Mouse (Mus musculus) midbrain, embryonic 11.5 days (tissue): ENCODE measurements around the gene Mup3. TPM values are rescaled to one million over a fixed set of nuclear protein-coding genes. Genes with fewer than 3 reads are reported as not detected.

Experiments used
- polyA plus RNA-seq: library from polyadenylated mRNA; unstranded; fragments of >200 nt; fragmentation: Nextera tagmentation; extraction: Ambion mirVana; gene quantifications from 2 replicates; pipeline ENCODE4 v1.2.1, GENCODE M21; 2014

The Mup3 gene
- polyA plus RNA-seq, 1 experiment from 2014 or later, result not detected

Other genes with a start within 250 kb of the Mup3 start
- gene Mup20, start 33.2 kb downstream of the Mup3 start, polyA plus RNA-seq, result not detected in 2 replicates
- not detected in 2 replicates for gene Mup21, start 63.5 kb upstream of the Mup3 start, polyA plus RNA-seq
- gene Zfp37, start 143.7 kb upstream of the Mup3 start, polyA plus RNA-seq, result 29.3 and 35.7 TPM in 2 replicates
- 9.1 and 10.2 TPM in 2 replicates for gene Slc31a2, start 175.2 kb upstream of the Mup3 start, polyA plus RNA-seq